Mouse (Mus musculus) hematopoietic stem cell, adult 5-6 weeks (primary cell): Measurements from ENCODE around the gene Dus2. TPM values are rescaled to one million over a fixed set of nuclear protein-coding genes. Genes with fewer than 3 reads are reported as not detected.
"Not testable (repeated sequence)": the region's sequence is repeated elsewhere in the genome, so short reads cannot be mapped to it uniquely, and the experiment has no call there.

Source experiments
- ATAC-seq, 2 experiments: fragments of 125-278 bp in 1 of 2; replicated peaks in 1 of 2; 2 replicates each; pipeline ENCODE4 v1.8.0; 2016 to 2017; ENCODE audit warnings: inconsistent platforms in 2 of 2, mild to moderate bottlenecking in 2 of 2, moderate number of reproducible peaks in 2 of 2, low read depth in 1 of 2, moderate TSS enrichment in 1 of 2; ENCODE audit not compliant: low FRiP score in 2 of 2, poor library complexity in 2 of 2, severe bottlenecking in 2 of 2, insufficient read depth in 1 of 2, low TSS enrichment in 1 of 2
- total RNA-seq: library from RNA; stranded (forward); fragments of 172-1452, 232-1000 nt; gene quantifications from 2 replicates; pipeline ENCODE4 v1.2.3, GENCODE M21; 2017

Dus2 gene
- total RNA-seq, 1 experiment from 2014 or later: 14.4 TPM

GRCm38 (mm10) chr8:105975363-105975762 lies 15.8 kb upstream of the Dus2 start:
- ATAC-seq: no peak

DNA sequence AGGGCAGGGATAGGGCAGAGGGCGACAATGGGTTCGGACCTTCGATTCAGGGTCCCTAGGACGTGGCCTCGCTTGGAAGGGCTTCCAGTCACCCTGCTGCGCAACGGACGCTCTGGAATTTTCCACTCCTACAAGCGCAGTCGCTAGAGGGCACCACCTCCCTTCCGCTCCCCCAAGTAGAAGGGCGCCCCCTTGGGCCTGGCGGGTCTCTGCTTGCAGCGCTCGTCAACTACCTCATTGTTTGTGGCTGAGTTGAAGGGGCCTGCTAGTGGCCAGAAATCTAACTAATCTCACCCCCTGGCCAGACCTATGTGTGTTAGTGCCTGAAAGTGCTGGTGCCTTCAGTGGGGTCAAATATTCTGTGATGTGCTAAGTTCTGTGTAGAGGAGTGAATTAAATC lies 11.8 kb upstream of the Dus2 start, which contains the start of gene Dpep3:
Dpep3 (minus strand) TSS at position 105 of the 400 bp plus-strand sequence.
- no peak for ATAC-seq

- no peak for ATAC-seq
Observed at GRCm38 (mm10) chr8:105981146-105981545, 10.0 kb upstream of the Dus2 start.

GRCm38 (mm10) chr8:105983406-105983805 lies 7.7 kb upstream of the Dus2 start:
- ATAC-seq: peak; percentile 83 to 87

DNA sequence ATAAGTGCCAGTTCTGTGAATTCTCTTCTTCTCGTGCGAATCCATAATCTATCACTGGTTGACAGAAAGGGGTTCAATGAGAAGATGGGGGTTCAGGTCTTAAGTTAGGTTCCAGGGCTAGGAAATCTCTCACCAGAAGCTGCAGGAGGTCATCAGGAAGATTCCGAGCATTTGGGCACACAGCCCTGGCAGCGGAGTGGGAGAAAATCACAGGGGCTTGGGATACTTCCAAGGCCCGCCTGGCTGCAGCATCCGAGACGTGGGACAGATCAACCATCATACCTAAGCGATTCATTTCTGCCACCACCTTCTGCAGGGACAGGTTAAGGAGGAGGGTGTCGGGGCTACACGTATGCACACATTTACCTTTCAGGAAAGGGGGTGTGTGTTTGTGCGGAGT lies 2.6 kb upstream of the Dus2 start:
- ATAC-seq: no peak

GRCm38 (mm10) chr8:105991546-105991945 lies 409 bp downstream of the Dus2 start:
- ATAC-seq: no peak

- no peak for ATAC-seq
Observed at GRCm38 (mm10) chr8:105992499-105992898, 1.4 kb downstream of the Dus2 start.

DNA sequence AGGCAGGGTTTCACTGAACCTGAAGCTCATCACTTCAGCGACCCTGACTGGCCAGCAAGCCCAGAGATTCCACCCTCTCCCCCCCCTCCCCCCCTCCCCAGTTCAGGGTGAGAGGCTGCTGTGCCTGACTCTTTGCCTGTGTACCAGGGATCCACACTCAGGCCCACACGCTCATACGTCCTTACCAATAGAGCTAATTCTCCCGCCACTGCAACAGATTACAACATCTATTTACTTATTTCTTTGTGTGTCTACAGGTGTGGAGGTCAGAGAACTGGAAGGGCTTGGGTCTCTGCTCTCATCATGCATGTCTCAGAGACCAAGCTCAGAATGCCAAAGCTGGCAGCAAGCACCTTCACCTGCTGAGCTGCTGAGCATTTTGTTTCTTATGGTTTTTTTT lies 2.1 kb downstream of the Dus2 start:
- no peak for ATAC-seq

- ATAC-seq: peak; percentile 88 to 96
Observed at GRCm38 (mm10) chr8:105996359-105996758, 5.2 kb downstream of the Dus2 start.

DNA sequence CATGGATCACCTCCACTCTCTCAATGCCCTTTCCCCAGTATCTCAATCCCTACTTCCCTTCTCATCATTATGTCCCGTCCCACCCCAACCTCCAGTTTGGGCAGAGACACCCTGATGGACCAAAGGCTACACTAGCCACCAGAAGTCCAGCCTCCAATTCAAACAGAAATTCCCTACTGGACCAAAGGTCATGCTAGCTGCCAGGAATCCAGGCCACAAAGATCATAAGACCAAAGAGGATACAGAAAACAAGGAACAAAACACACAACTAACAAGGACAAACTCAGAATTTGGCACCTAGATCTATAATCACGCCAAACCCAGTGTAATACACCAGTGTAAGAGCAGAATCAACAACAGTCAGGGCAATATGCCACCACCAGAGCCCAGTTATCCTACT lies 7.8 kb downstream of the Dus2 start:
- ATAC-seq: no peak

DNA sequence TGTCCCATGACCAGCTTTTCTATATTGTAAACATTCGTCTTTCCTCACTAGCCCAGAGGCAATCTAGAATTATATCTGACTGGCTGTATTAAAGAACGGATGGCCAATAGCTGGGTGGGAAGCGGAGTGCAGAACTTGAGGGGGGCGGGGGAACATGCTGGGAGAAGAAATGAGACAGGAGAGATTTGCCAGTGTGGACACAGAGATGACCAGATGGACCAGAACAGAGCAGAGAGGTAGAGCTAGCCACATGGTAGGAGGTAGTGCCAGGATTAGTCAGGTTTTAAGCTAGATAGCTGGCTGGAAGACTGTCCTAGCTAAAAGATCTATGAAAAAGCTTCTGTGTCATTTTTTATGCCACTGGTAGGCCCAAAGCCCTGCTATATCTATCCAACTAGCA lies 10.8 kb downstream of the Dus2 start:
- ATAC-seq: no peak

GRCm38 (mm10) chr8:106004538-106005207 lies 13.5 kb downstream of the Dus2 start:
- no peak for ATAC-seq

DNA sequence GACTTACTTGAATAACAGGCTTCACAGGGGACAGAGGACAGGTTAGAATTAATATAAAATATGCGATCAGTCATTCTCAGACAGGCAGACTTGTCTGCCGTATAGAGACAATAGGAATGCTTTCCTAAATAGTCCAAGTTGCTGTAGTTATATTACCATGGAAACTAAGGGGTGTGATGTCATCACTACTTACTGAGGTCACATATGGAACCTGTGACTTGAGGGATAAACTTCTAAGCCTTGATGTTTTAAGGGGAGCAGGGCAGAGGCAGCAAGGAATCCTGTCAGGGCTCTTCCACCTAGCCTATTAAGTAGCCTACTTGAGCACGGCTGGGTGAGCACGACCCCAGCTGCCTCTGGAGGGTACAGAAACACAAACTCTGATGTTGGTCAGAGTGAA lies 14.7 kb downstream of the Dus2 start, which contains the start of gene Dpep2nb:
Dpep2nb (minus strand) TSS at position 101 of the 400 bp plus-strand sequence.
- ATAC-seq: no peak

- no peak for ATAC-seq
Observed at GRCm38 (mm10) chr8:106006413-106006812, 15.3 kb downstream of the Dus2 start.

GRCm38 (mm10) chr8:106007135-106007534 lies 16.0 kb downstream of the Dus2 start:
- no peak for ATAC-seq

- not testable (repeated sequence) for ATAC-seq
Observed at GRCm38 (mm10) chr8:106007891-106008290, 16.8 kb downstream of the Dus2 start.

DNA sequence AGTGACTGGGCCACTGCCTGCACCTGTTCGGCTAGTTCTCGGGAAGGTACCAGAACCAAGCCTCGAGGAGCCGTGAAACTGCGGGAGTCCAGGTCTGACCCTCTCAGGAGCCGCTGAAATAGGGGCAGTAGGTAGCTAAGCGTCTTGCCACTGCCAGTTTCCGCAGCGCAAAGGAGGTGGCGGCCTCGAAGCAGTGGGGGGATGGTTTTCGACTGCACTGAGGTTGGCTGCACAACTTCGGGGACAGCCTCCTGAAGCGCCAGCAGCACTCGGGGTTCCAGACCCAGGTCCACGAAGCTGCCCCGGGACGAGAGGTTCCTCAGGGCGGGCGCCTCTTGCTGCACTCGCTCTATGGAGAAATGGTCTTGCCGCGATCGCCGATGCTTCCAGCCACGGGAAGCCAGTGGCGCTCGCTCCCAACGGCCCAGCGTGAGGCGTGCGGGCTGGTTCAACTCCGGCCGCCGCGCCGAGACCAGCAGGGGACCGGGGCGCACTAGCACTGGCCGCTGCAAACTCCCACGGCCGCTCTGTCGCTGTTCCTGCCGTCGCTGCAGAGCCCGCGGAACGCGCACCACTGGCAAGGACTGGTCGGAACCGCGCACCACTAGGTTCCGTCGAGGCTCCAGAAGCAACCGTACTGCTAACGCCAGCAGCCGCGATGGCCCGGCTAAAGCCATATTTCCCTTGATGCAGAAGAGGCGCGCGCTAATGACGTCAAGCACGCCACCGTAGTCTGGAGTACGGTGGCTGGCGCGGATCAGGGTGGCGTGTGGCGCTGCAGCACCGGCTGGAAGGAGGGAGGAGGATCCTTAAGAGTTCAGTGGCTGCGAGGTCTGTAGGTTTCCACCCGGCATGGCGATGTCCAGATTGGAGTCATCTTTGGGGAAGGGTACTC lies 19.9 kb downstream of the Dus2 start:
- peak; percentile 94 to 95 for ATAC-seq

DNA sequence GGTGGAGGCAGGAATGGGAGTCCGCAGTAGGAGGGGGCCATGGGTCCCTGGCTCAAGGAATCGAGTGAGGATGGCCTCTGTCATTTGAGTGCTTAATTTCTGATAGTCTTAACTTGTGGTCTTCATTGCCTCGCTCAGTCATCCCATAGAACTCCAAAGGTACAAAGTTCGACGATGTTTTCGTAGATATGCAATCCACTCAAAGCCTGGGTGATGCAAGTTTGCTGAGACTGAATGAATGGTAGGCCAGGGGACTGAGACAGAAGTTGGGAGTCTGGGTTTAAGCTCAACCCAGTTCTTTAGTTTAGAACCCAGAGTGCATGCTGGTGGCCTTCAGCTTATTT lies 20.5 kb downstream of the Dus2 start, which contains the start of gene Ddx28:
Ddx28 (minus strand) TSS at position 240 of the 344 bp plus-strand sequence.
- peak; percentile 7; a peak in 1 of 4 replicates for ATAC-seq
